Mouse (Mus musculus) embryonic stem cell, embryonic (primary cell): ENCODE measurements around the gene Gm21983.

Experiments used
- CTCF ChIA-PET, 4 experiments: fragments of 300-600 bp in 2 of 4; fragments of 350-600 bp in 2 of 4; sonication (Branson Sonifier 250); formaldehyde crosslinking; loops; one replicate each; lab custom pipeline; 2022; ENCODE audit warnings: inconsistent platforms in 2 of 4; lab: Charles Lee
- POLR2A ChIA-PET, 4 experiments: fragments of 300-600 bp in 2 of 4; fragments of 350-600 bp in 2 of 4; sonication (Branson Sonifier 250); formaldehyde crosslinking; loops; one replicate each; lab custom pipeline; 2022; ENCODE audit warnings: antibody characterized with exemption in 4 of 4, inconsistent platforms in 1 of 4; lab: Charles Lee

Gm21983 gene

GRCm38 (mm10) chr7:27180837-27181695 is at the start of gene Gm21983, which contains the start of gene Mia:
Gm21983 (minus strand) TSS chr7:27181086.
Mia (minus strand) TSS chr7:27181157.
- CTCF ChIA-PET, result interaction anchor here in 3 of 4 experiments (0.6 to 4.8 kb wide), 7 partner anchors 8 to 1425 kb away, joined by 3 to 54 read pairs (median 6); no protein-coding TSS in a partner anchor
- POLR2A ChIA-PET, result interaction anchor here (0.5 to 18.7 kb wide), 26 partner anchors 8 to 226 kb away, joined by 3 to 554 read pairs (median 6); partner anchors contain the start of genes BC024978 (in 4 of the 4), Snrpa (in 4 of the 4), Egln2 (in 3 of the 4) and Coq8b (in 2 of the 4)

- CTCF ChIA-PET, result interaction anchor here (0.6 to 1.6 kb wide), 10 partner anchors 9 to 103 kb away, joined by 3 to 7 read pairs (median 3); no protein-coding TSS in a partner anchor
- POLR2A ChIA-PET, result interaction anchor here in 3 of 4 experiments (0.5 to 7.6 kb wide), 43 partner anchors 9 to 1474 kb away, joined by 3 to 88 read pairs (median 5); partner anchors contain the start of genes BC024978 (in 3 of the 3), Snrpa (in 3 of the 3), Numbl (in 2 of the 3) and Rab4b (in 2 of the 3)
Measured at GRCm38 (mm10) chr7:27228865-27229264, 48.0 kb upstream of the Gm21983 start.

GRCm38 (mm10) chr7:27228281-27228821 is 47.5 kb upstream of the Gm21983 start, which contains the start of gene Itpkc:
Itpkc (minus strand) TSS chr7:27228661.
- CTCF ChIA-PET, result interaction anchor here (0.5 to 1.6 kb wide), 16 partner anchors 9 to 103 kb away, joined by 3 to 7 read pairs (median 3); partner anchors contain the start of gene Rab4b (in 1 of the 4)
- POLR2A ChIA-PET, result interaction anchor here in 3 of 4 experiments (0.5 to 7.6 kb wide), 53 partner anchors 9 to 1541 kb away, joined by 3 to 88 read pairs (median 5); partner anchors contain the start of genes BC024978 (in 3 of the 3), Snrpa (in 3 of the 3), Egln2 (in 2 of the 3) and Numbl (in 2 of the 3)

- CTCF ChIA-PET, result interaction anchor here in 3 of 4 experiments (0.5 to 1.5 kb wide), 6 partner anchors 24 to 1818 kb away, joined by 3 read pairs; partner anchors contain the start of gene Rab4b (in 1 of the 3)
Measured at GRCm38 (mm10) chr7:27227676-27228075, 46.8 kb upstream of the Gm21983 start.

GRCm38 (mm10) chr7:27227276-27227675 is 46.4 kb upstream of the Gm21983 start:
- POLR2A ChIA-PET, result interaction anchor here in 3 of 4 experiments (1.0 to 7.6 kb wide), 19 partner anchors 8 to 281 kb away, joined by 3 to 88 read pairs (median 9); partner anchors contain the start of genes BC024978 (in 3 of the 3), Snrpa (in 3 of the 3), Egln2 (in 1 of the 3) and Rab4b (in 1 of the 3)
- CTCF ChIA-PET, result interaction anchor here in 1 of 4 experiments (1.1 to 1.5 kb wide), 2 partner anchors 23 to 49 kb away, joined by 3 read pairs; partner anchors contain the start of gene Rab4b

More at GRCm38 (mm10) chr7:27227676-27228075, 46.8 kb upstream of the Gm21983 start:
- POLR2A ChIA-PET, result interaction anchor here in 3 of 4 experiments (1.0 to 7.6 kb wide), 27 partner anchors 8 to 280 kb away, joined by 3 to 88 read pairs (median 8); partner anchors contain the start of genes BC024978 (in 3 of the 3), Snrpa (in 3 of the 3), Egln2 (in 1 of the 3) and Rab4b (in 1 of the 3)

GRCm38 (mm10) chr7:27224877-27225575 is 44.1 kb upstream of the Gm21983 start:
- POLR2A ChIA-PET, result interaction anchor here in 3 of 4 experiments (0.6 to 5.7 kb wide), 18 partner anchors 8 to 93 kb away, joined by 3 to 74 read pairs (median 4); partner anchors contain the start of genes Snrpa (in 3 of the 3), BC024978 (in 2 of the 3), Coq8b (in 1 of the 3) and Rab4b (in 1 of the 3)

GRCm38 (mm10) chr7:27222538-27222937 is 41.7 kb upstream of the Gm21983 start:
- ChIA-PET CTCF (interaction anchor here in 1 of 4 experiments (1.3 kb wide), 1 partner anchor 8 kb away, joined by 3 read pairs; no protein-coding TSS in a partner anchor), POLR2A (interaction anchor here in 3 of 4 experiments (0.6 to 6.9 kb wide), 15 partner anchors 8 to 63 kb away, joined by 3 to 65 read pairs (median 6); partner anchors contain the start of genes BC024978 (in 2 of the 3), Coq8b (in 2 of the 3), Snrpa (in 2 of the 3) and Rab4b (in 1 of the 3))

More at GRCm38 (mm10) chr7:27224877-27225575, 44.1 kb upstream of the Gm21983 start:
- CTCF ChIA-PET, result interaction anchor here in 2 of 4 experiments (0.5 to 1.8 kb wide), 3 partner anchors 8 to 1888 kb away, joined by 3 to 5 read pairs (median 4); partner anchors contain the start of gene Coq8b (in 1 of the 2)

- ChIA-PET POLR2A (interaction anchor here in 3 of 4 experiments (1.0 to 6.9 kb wide), 14 partner anchors 9 to 63 kb away, joined by 3 to 65 read pairs (median 6); partner anchors contain the start of genes BC024978 (in 2 of the 3), Coq8b (in 2 of the 3), Snrpa (in 2 of the 3) and Rab4b (in 1 of the 3)), CTCF (interaction anchor here in 3 of 4 experiments (0.5 to 1.3 kb wide), 4 partner anchors 9 to 1470 kb away, joined by 3 to 4 read pairs (median 3); no protein-coding TSS in a partner anchor)
Measured at GRCm38 (mm10) chr7:27221939-27222338, 41.1 kb upstream of the Gm21983 start.

GRCm38 (mm10) chr7:27219937-27220336 is 39.1 kb upstream of the Gm21983 start:
- CTCF ChIA-PET, result interaction anchor here in 2 of 4 experiments (0.5 to 1.7 kb wide), 3 partner anchors 11 to 17 kb away, joined by 6 to 7 read pairs (median 6); partner anchors contain the start of gene Coq8b (in 1 of the 2)
- POLR2A ChIA-PET, result interaction anchor here in 3 of 4 experiments (0.9 to 6.9 kb wide), 10 partner anchors 8 to 65 kb away, joined by 3 to 65 read pairs (median 5); partner anchors contain the start of genes BC024978 (in 2 of the 3), Snrpa (in 2 of the 3), Coq8b (in 1 of the 3) and Itpkc (in 1 of the 3)

GRCm38 (mm10) chr7:27218586-27218985 is 37.7 kb upstream of the Gm21983 start:
- CTCF ChIA-PET, result interaction anchor here in 3 of 4 experiments (0.5 to 1.2 kb wide), 3 partner anchors 10 to 37 kb away, joined by 3 read pairs; partner anchors contain the start of gene Itpkc (in 1 of the 3)
- POLR2A ChIA-PET, result interaction anchor here in 3 of 4 experiments (0.6 to 6.9 kb wide), 16 partner anchors 9 to 63 kb away, joined by 3 to 65 read pairs (median 6); partner anchors contain the start of genes BC024978 (in 2 of the 3), Itpkc (in 2 of the 3), Snrpa (in 2 of the 3) and Coq8b (in 1 of the 3)

- POLR2A ChIA-PET, result interaction anchor here (0.6 to 6.1 kb wide), 24 partner anchors 9 to 1809 kb away, joined by 3 to 65 read pairs (median 4); partner anchors contain the start of genes BC024978 (in 3 of the 4), Snrpa (in 3 of the 4), Coq8b (in 1 of the 4) and Egln2 (in 1 of the 4)
- CTCF ChIA-PET, result interaction anchor here in 2 of 4 experiments (0.5 to 1.7 kb wide), 7 partner anchors 9 to 278 kb away, joined by 3 to 9 read pairs (median 3); partner anchors contain the start of gene Snrpa (in 1 of the 2)
Measured at GRCm38 (mm10) chr7:27212626-27213025, 31.7 kb upstream of the Gm21983 start.

- ChIA-PET CTCF (interaction anchor here (0.6 to 2.3 kb wide), 10 partner anchors 8 to 70 kb away, joined by 3 to 8 read pairs (median 4); partner anchors contain the start of genes Coq8b (in 2 of the 4) and Itpkc (in 1 of the 4)), POLR2A (interaction anchor here (0.8 to 24.1 kb wide), 22 partner anchors 8 to 41 kb away, joined by 3 to 554 read pairs (median 6); partner anchors contain the start of genes BC024978 (in 4 of the 4), Coq8b (in 2 of the 4), Gm21983 (in 2 of the 4) and Itpkc (in 2 of the 4))
Measured at GRCm38 (mm10) chr7:27203730-27204449, 23.0 kb upstream of the Gm21983 start.

- CTCF ChIA-PET, result interaction anchor here (0.5 to 1.7 kb wide), 8 partner anchors 9 to 87 kb away, joined by 3 to 9 read pairs (median 3); no protein-coding TSS in a partner anchor
- POLR2A ChIA-PET, result interaction anchor here (0.5 to 24.1 kb wide), 46 partner anchors 9 to 375 kb away, joined by 3 to 554 read pairs (median 4); partner anchors contain the start of genes Coq8b (in 3 of the 4), Egln2 (in 3 of the 4), Itpkc (in 3 of the 4) and Rab4b (in 3 of the 4)
Measured at GRCm38 (mm10) chr7:27198779-27199178, 17.9 kb upstream of the Gm21983 start.

- ChIA-PET POLR2A (interaction anchor here (0.6 to 24.1 kb wide), 48 partner anchors 8 to 288 kb away, joined by 3 to 554 read pairs (median 6); partner anchors contain the start of genes Coq8b (in 3 of the 4), Egln2 (in 3 of the 4), Itpkc (in 3 of the 4) and Rab4b (in 3 of the 4)), CTCF (interaction anchor here (0.8 to 1.7 kb wide), 7 partner anchors 9 to 88 kb away, joined by 3 to 9 read pairs (median 3); no protein-coding TSS in a partner anchor)
Measured at GRCm38 (mm10) chr7:27198355-27198754, 17.5 kb upstream of the Gm21983 start.
